Mouse (Mus musculus) hindbrain, embryonic 16.5 days (tissue): ENCODE data around the gene Pnkp. TPM values are rescaled to one million over a fixed set of nuclear protein-coding genes. Genes with fewer than 3 reads are reported as not detected.

Experiments
- ATAC-seq: fragments of 200-750 bp; cut with Nextera tagmentation; 2 replicates; pipeline ENCODE4 v1.8.0; 2017; ENCODE audit warnings: moderate TSS enrichment, moderate library complexity
- H3K27ac ChIP-seq: fragments of 300-500 bp; sonication (generic); 2 replicates; pipeline ENCODE4 v1.5.1; 2014; ENCODE audit warnings: low read depth, mild to moderate bottlenecking, control low read depth, low read length, moderate library complexity
- H3K27me3 ChIP-seq: fragments of 300-500 bp; sonication (generic); replicated peaks from 2 replicates; pipeline ENCODE4 v1.6.1; 2014; ENCODE audit warnings: low read length; ENCODE audit not compliant: control insufficient read depth, insufficient read depth
- H3K36me3 ChIP-seq: fragments of 300-500 bp; sonication (generic); 2 replicates; pipeline ENCODE4 v1.6.1; 2014; ENCODE audit warnings: mild to moderate bottlenecking, low read length, moderate library complexity, mixed read lengths; ENCODE audit not compliant: control insufficient read depth, insufficient read depth
- H3K4me1 ChIP-seq: fragments of 300-500 bp; sonication (generic); 2 replicates; pipeline ENCODE4 v1.6.1; 2014; ENCODE audit warnings: low read depth, low read length; ENCODE audit not compliant: control insufficient read depth, insufficient read depth
- H3K4me2 ChIP-seq: fragments of 300-500 bp; sonication (generic); 2 replicates; pipeline ENCODE4 v1.6.1; 2014; ENCODE audit warnings: mild to moderate bottlenecking, low read length, control low read depth, moderate library complexity
- H3K4me3 ChIP-seq: fragments of 300-500 bp; sonication (generic); 2 replicates; pipeline ENCODE4 v1.5.1; 2014; ENCODE audit warnings: mild to moderate bottlenecking, low read length, control low read depth, moderate library complexity
- H3K9ac ChIP-seq: fragments of 300-500 bp; sonication (generic); 2 replicates; pipeline ENCODE4 v1.6.1; 2014; ENCODE audit warnings: low read depth, mild to moderate bottlenecking, control low read depth, low read length, moderate library complexity
- H3K9me3 ChIP-seq: fragments of 300-500 bp; sonication (generic); 2 replicates; pipeline ENCODE4 v1.6.1; 2014; ENCODE audit warnings: mild to moderate bottlenecking, low read length, moderate library complexity; ENCODE audit not compliant: control insufficient read depth
- WGBS: fragments of 180-500 bp; shearing (Covaris S2); extraction: QIAGEN DNeasy Blood & Tissue Kit; methylation state at CpG from one replicate; pipeline ENCODE4 v1.1.7; 2014; 5-methylcytosine and 5-hydroxymethylcytosine counted together
- microRNA counts: library from miRNA; unstranded; fragments of <30 nt; microRNA quantifications from one replicate; lab custom pipeline; 2016
- microRNA-seq: library from miRNA; unstranded; fragments of <30 nt; microRNA quantifications from one replicate; pipeline ENCODE4, GENCODE M21; 2017
- polyA plus RNA-seq: library from polyadenylated mRNA; unstranded; fragments of >200 nt; fragmentation: Nextera tagmentation; extraction: Ambion mirVana; gene quantifications from 2 replicates; pipeline ENCODE4 v1.2.1, GENCODE M21; 2015

The Pnkp gene
- polyA plus RNA-seq, 1 experiment from 2014 or later, result 34.0 TPM

DNA sequence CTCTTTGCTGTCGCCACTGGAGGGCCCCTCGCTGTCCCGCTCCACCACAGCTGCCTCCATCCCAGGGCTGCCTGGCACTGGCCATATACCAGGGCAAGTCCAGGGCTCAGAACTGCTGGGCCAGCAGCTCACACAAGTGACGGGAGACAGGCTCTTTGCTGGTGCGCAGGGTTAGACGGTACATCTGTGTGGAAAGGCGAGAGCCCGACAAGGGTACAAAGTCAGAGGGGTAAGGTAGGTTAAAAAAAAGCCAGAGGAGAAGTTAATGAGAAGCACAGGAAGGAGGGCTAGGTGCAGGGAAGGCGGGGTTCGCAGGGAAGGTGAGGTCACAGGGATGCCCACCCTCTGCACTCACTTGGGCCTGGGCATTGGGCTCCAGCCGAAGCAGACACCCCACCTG, 43.7 kb downstream of the Pnkp start:
- Histone ChIP-seq H3K9me3 (no peaks in the 10 kb centered on the region), H3K4me3 (no peak overlapping the region), H3K4me2 (no peak overlapping the region), H3K27ac (no peak overlapping the region), H3K27me3 (no peaks in the 10 kb centered on the region), H3K36me3 (peaks cover 32% of the 10 kb centered on the region), H3K9ac (no peak overlapping the region), H3K4me1 (peaks cover 17% of the 10 kb centered on the region)
- ATAC-seq, result no peak
- 89% methylated on average over 11 of the region's 11 CpGs for WGBS

DNA sequence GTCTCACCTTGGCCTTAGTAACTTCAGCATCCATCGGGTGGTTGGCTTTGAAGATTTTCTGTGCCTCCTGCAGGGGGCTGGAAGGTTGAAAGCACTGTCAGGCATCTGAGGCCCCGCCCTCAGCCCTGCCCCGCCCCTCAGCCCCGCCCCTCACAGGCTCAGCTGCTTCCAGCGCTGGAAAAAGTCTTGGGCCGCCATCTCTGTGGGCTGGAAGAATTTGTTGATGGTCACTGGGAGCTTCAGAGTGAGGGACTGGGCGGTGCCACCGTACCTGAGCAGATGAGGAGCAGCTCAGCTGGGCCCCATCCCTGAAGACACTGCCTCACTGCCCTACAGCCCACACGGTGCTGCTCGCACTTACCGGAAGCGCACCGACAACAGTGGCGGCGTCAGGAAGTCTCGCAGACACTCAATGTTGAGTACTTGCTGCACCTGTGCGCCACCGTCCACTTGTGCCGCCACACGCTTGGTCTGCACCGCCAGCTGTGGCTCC, 44.3 kb downstream of the Pnkp start:
- no peaks in the 10 kb centered on the region for H3K27me3 ChIP-seq
- H3K4me1 ChIP-seq, result peaks cover 17% of the 10 kb centered on the region
- no peaks in the 10 kb centered on the region for H3K9me3 ChIP-seq
- H3K4me2 ChIP-seq, result peak overlapping the region; percentile 46
- no peak overlapping the region for H3K9ac ChIP-seq
- H3K36me3 ChIP-seq, result peaks cover 37% of the 10 kb centered on the region
- ATAC-seq, result 0 out of 2 replicates have a peak, but pooled peaks have one; percentile 9
- 18% methylated on average over 21 of the region's 21 CpGs for WGBS
- no peak overlapping the region for H3K27ac ChIP-seq
- H3K4me3 ChIP-seq, result no peak overlapping the region

DNA sequence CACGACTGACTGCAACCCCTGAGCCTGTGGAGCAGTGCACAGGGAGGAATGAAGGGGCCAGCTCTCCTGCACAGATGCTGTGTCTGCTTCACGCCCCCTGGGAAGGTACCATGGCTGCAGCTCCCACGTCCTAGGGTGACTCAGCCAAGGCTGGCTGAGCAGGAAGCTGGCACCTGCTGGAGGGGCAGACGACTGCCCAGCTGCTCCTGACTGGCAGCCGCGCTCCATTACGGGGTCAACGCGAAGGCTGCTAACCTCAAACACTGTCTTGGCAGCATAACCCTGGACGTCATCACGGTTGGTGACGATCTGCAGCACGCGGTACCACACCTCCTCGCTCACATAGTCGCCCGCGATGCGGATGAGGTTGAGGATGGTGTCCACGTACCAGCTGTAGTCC, 48.5 kb downstream of the Pnkp start:
- Histone ChIP-seq H3K9me3 (no peaks in the 10 kb centered on the region), H3K36me3 (peaks cover 58% of the 10 kb centered on the region), H3K9ac (no peak overlapping the region), H3K27ac (no peak overlapping the region), H3K4me3 (no peak overlapping the region), H3K27me3 (no peaks in the 10 kb centered on the region), H3K4me1 (peaks cover 5% of the 10 kb centered on the region), H3K4me2 (no peak overlapping the region)
- no peak for ATAC-seq
- WGBS, result 86% methylated on average over 20 of the region's 20 CpGs

DNA sequence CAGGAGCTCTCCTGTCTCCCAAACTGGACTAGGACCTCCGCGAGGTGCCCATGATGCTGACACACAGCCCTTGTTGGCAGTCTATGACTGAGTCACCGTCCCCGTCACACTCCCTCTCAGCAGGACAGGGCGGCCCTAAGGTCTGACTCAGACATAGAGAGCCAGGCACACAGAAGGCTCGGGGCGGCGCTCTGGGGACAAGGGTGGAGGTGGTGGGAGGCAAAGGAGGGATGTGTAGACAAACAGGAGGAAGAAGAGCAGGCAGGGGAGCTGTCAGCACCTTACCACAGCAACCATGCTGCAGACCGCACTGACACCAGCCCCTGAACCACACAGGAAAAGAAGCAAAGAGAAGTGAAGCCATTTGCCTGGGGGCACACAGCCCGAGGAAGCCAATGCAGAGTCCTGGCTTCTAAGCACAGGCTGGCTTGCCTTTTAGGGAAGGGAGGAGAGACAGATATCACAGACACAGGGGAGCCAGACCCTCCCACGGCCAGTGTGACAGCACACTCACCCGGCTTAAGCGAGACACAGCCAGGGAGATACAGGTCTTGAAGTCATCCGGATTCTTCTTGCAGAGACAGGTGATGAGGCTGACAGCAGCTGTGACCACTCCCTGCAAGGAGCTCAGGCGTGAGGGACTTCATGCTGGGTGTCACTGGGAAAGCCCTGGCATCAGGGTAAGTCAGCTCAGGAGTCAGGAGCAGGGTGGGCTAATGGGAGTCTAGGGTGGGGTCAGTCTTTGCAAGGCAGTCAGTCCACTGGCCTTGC, 52.0 kb downstream of the Pnkp start:
- peaks cover 57% of the 10 kb centered on the region for H3K36me3 ChIP-seq
- H3K4me1 ChIP-seq, result no peaks in the 10 kb centered on the region
- no peak for ATAC-seq
- no peak overlapping the region for H3K27ac ChIP-seq
- H3K27me3 ChIP-seq, result no peaks in the 10 kb centered on the region
- no peak overlapping the region for H3K4me2 ChIP-seq
- no peak overlapping the region for H3K4me3 ChIP-seq
- H3K9me3 ChIP-seq, result no peaks in the 10 kb centered on the region
- 93% methylated on average over 15 of the region's 15 CpGs for WGBS
- H3K9ac ChIP-seq, result no peak overlapping the region; the same call in 1 of the 2 replicates

MicroRNAs encoded within 50 kb of the gene (microRNA counts, 519-probe panel; counts per million panel counts)
- not detected for microRNA mmu-miR-707 (lab: Ali Mortazavi, UCI)

Small RNAs within 50 kb of the gene (microRNA-seq; reads per million reads assigned to microRNA genes)
- gene Mir707, result 0.83 reads per million

Other genes with a start within 250 kb of the Pnkp start
- 5.0 and 8.0 TPM in 2 replicates for gene Myh14, start 186.3 kb upstream of the Pnkp start, polyA plus RNA-seq
- gene Izumo2, start 148.4 kb upstream of the Pnkp start, polyA plus RNA-seq, result not detected in 2 replicates
- gene Vrk3, start 108.7 kb upstream of the Pnkp start, polyA plus RNA-seq, result 31.2 and 34.0 TPM in 2 replicates
- gene Zfp473, start 106.1 kb upstream of the Pnkp start, polyA plus RNA-seq, result 1.1 and 1.4 TPM in 2 replicates
- 42.5 and 51.6 TPM in 2 replicates for gene Nup62, start 41.1 kb upstream of the Pnkp start, polyA plus RNA-seq
- 0.80 and 1.7 TPM in 2 replicates for gene Il4i1, start 40.8 kb upstream of the Pnkp start, polyA plus RNA-seq
- 2.7 and 2.9 TPM in 2 replicates for gene Atf5, start 40.5 kb upstream of the Pnkp start, polyA plus RNA-seq
- gene Akt1s1, start 8.1 kb upstream of the Pnkp start, polyA plus RNA-seq, result 90.7 and 92.8 TPM in 2 replicates
- 112 and 120 TPM in 2 replicates for gene Tbc1d17, start 8.1 kb upstream of the Pnkp start, polyA plus RNA-seq
- gene Ptov1, start 12.6 kb downstream of the Pnkp start, polyA plus RNA-seq, result 389 and 459 TPM in 2 replicates
- gene Med25, start 35.6 kb downstream of the Pnkp start, polyA plus RNA-seq, result 136 and 158 TPM in 2 replicates
- 18.1 and 19.6 TPM in 2 replicates for gene Fuz, start 38.9 kb downstream of the Pnkp start, polyA plus RNA-seq
- gene Ap2a1, start 72.4 kb downstream of the Pnkp start, polyA plus RNA-seq, result 128 and 133 TPM in 2 replicates
- gene Tsks, start 86.1 kb downstream of the Pnkp start, polyA plus RNA-seq, result 0.15 TPM in 1 of 2 replicates, not detected in the other
- gene Cpt1c, start 117.7 kb downstream of the Pnkp start, polyA plus RNA-seq, result 58.6 and 59.7 TPM in 2 replicates
- 629 and 637 TPM in 2 replicates for gene Prmt1, start 129.4 kb downstream of the Pnkp start, polyA plus RNA-seq
- 63.5 and 65.4 TPM in 2 replicates for gene Irf3, start 140.5 kb downstream of the Pnkp start, polyA plus RNA-seq
- 10.2 and 15.7 TPM in 2 replicates for gene Bcl2l12, start 141.6 kb downstream of the Pnkp start, polyA plus RNA-seq
- gene Scaf1, start 159.2 kb downstream of the Pnkp start, polyA plus RNA-seq, result 38.6 and 47.1 TPM in 2 replicates
- gene Rras, start 160.8 kb downstream of the Pnkp start, polyA plus RNA-seq, result 13.1 and 16.7 TPM in 2 replicates
- gene Prr12, start 195.7 kb downstream of the Pnkp start, polyA plus RNA-seq, result 12.8 and 13.4 TPM in 2 replicates
- 68.8 and 69.0 TPM in 2 replicates for gene Nosip, start 205.3 kb downstream of the Pnkp start, polyA plus RNA-seq
- gene Prrg2, start 205.5 kb downstream of the Pnkp start, polyA plus RNA-seq, result 15.7 and 16.7 TPM in 2 replicates
- 63.3 and 77.3 TPM in 2 replicates for gene Rcn3, start 235.1 kb downstream of the Pnkp start, polyA plus RNA-seq
- 34.1 and 40.2 TPM in 2 replicates for gene Fcgrt, start 246.7 kb downstream of the Pnkp start, polyA plus RNA-seq